ENCODE assay signal across 11 mouse cellular contexts in the genomic region with DNA sequence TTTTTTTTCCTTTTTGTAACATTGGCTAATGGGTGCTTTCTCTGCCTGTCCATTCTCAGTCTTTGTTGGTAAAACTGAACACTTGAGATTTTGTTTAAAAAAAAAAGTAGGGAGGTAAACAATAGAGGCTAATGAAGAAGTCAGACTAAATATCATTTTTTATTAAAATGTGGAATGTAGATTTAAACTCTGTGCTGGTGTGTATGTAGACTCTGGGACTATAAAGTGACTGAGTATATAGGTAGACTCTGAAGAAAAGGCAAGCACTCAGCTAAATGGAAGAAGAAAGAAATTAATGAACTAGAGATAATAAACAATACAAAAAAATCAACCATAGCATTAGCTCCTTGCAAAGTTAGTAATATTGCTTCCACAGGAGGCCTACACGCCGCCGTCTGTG. TPM values are rescaled to one million over a fixed set of nuclear protein-coding genes. Genes with fewer than 3 reads are reported as not detected.
DNase-seq lines count a peak whose midpoint lies in the region; ATAC-seq and TF ChIP-seq lines count a peak whose summit lies in the region.
"Had no signal": no experiment of that assay in that cellular context is flagged by ENCODE, and none has a peak within 500 bp of the region (broad histone marks: within the 10 kb centered on the region; RNA-seq: fewer than 3 reads in every experiment).

Gm11361 (plus strand) TSS at position 301 of the 400 bp plus-strand sequence.

- H3K9me3 ChIP-seq in forebrain, embryonic 12.5 days, result no peaks in the 10 kb centered on the region
- H3K9me3 ChIP-seq: midbrain, embryonic 13.5 days had no signal

- no peak for ATAC-seq in forebrain, embryonic 12.5 days (ENCODE audit: low FRiP score)
- ATAC-seq: midbrain, embryonic 13.5 days had no signal

- no peak within 1 kb of the TSS for H3K27ac ChIP-seq in layer of hippocampus, adult 2 months
- no peak within 1 kb of the TSS for H3K27ac ChIP-seq in forebrain, embryonic 12.5 days
- H3K27ac ChIP-seq: midbrain, embryonic 13.5 days had no signal

- H3K4me1 ChIP-seq in forebrain, embryonic 12.5 days, result no peaks in the 10 kb centered on the region
- H3K4me1 ChIP-seq: midbrain, embryonic 13.5 days had no signal

- no peak within 1 kb of the TSS for H3K9ac ChIP-seq in forebrain, embryonic 12.5 days
- H3K9ac ChIP-seq: lung, embryonic 14.5 days; midbrain, embryonic 13.5 days had no signal

- intact Hi-C loops in gastrocnemius, postnatal 36 days (cut with DNase I), result no loop called here
- intact Hi-C loops in left cerebral cortex, postnatal 25 days (cut with DNase I), result no loop called here

- H3K4me3 ChIP-seq in layer of hippocampus, adult 2 months, result no peak within 1 kb of the TSS
- no peak within 1 kb of the TSS for H3K4me3 ChIP-seq in forebrain, embryonic 12.5 days (replicated peaks)
- H3K4me3 ChIP-seq: midbrain, embryonic 13.5 days had no signal

- WGBS in forebrain, embryonic 12.5 days, result 100% methylated on average over 3 of the region's 3 CpGs

- H3K4me2 ChIP-seq in forebrain, embryonic 12.5 days, result no peak within 1 kb of the TSS
- H3K4me2 ChIP-seq: lung, embryonic 14.5 days; midbrain, embryonic 13.5 days had no signal

- no peaks in the 10 kb centered on the region for H3K36me3 ChIP-seq in forebrain, embryonic 12.5 days (replicated peaks)
- H3K36me3 ChIP-seq: midbrain, embryonic 13.5 days had no signal

- no peak for TF ChIP-seq CTCF in layer of hippocampus, adult 2 months (conservative IDR thresholded peaks at IDR 0.05)

- no peaks in the 10 kb centered on the region for H3K27me3 ChIP-seq in forebrain, embryonic 12.5 days
- H3K27me3 ChIP-seq: midbrain, embryonic 13.5 days had no signal

- no peak for DNase-seq in layer of hippocampus, adult 2 months (ENCODE audit: low spot score in 2 of 2)
- DNase-seq in layer of hippocampus, adult 11-12 months (ENCODE audit: low spot score), result no peak
- DNase-seq in adrenal gland, postnatal 10 days, result no peak
- DNase-seq in gastrocnemius, postnatal 36 days, result no peak
- DNase-seq in left cerebral cortex, postnatal 25 days (ENCODE audit: low spot score in 2 of 2), result no peak
- no peak for DNase-seq in kidney, postnatal 14 days
- DNase-seq in liver, result no peak
- DNase-seq: cerebellum, adult 8-10 months; lung, embryonic 14.5 days had no signal

RNA-seq across cellular contexts. Expression of gene Gm11361, which starts in this region (rescaled TPM):
- 10 to 100 TPM; 54.2 to 70.9 TPM for total RNA-seq in layer of hippocampus, adult 2 months (2021)
- 100 to 1,000 TPM; 124 to 134 TPM for total RNA-seq in adrenal gland, postnatal 10 days (2021)
- total RNA-seq in gastrocnemius, postnatal 36 days (2021), result 10 to 100 TPM; 53.0 to 83.2 TPM
- 10 to 100 TPM; 49.4 to 59.0 TPM for total RNA-seq in left cerebral cortex, postnatal 25 days (2021)
- 0.68 and 1.7 TPM in 2 replicates for polyA plus RNA-seq in forebrain, embryonic 12.5 days (2016; fragmentation: Nextera tagmentation; extraction: Ambion mirVana)
